Mouse (Mus musculus): ENCODE results near the gene 1110017D15Rik. TPM values are rescaled to one million over a fixed set of nuclear protein-coding genes. Genes with fewer than 3 reads are reported as not detected.

The 1110017D15Rik gene
- total and polyA plus RNA-seq, 3 experiments: 0.08 to 10.5 (median 0.22) TPM

DNA sequence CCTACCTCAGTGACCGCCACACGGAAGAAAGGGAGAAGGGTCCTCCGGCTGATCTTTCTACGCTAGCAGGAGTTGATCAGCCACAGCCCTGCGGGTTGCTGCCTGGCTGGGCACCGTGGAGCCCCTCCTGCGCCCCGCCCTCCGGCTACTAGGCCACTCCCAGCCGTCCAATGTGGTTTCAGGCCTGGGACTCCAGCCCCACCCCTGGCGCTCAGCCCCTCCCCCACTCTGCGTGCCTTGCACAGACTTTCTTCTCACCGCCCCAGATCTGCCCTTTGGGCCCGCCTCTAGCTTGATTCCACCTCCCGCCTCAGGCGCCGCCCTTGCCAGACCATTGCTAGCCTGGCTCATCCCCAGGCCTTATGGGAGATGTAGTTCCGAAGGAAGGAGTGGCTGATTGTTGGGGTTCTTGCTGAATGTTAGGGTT is 14.1 kb downstream of the 1110017D15Rik start, which contains the start of gene AI464131:
AI464131 (minus strand) TSS at position 91 of the 427 bp plus-strand sequence.
- peak; percentile 99 for DNase-seq (ENCODE audit: low spot score)
- Histone ChIP-seq H3K4me1 (ENCODE audit: insufficient read depth, low read depth, low read length) (peaks cover 57% of the 10 kb centered on the region), H3K27me3 (ENCODE audit: insufficient read depth, low read length) (peaks cover 12% of the 10 kb centered on the region), H3K9me3 (replicated peaks) (peaks cover 13% of the 10 kb centered on the region), H3K36me3 (replicated peaks) (peaks cover 31% of the 10 kb centered on the region), H3K4me3 (ENCODE audit: low read depth, low read length) (peak within 1 kb of the TSS; percentile 72)
- TF ChIP-seq TAL1 (conservative IDR thresholded peaks at IDR 0.05; ENCODE audit: low read depth, low read length) (no peak), GATA1 (IDR thresholded peaks at IDR 0.05; ENCODE audit: borderline replicate concordance, low read length) (no peak), GATA2 (IDR thresholded peaks at IDR 0.05; ENCODE audit: borderline replicate concordance, low read depth, low read length) (no peak)
- ATAC-seq (ENCODE audit: extremely low read depth, insufficient number of reproducible peaks, low FRiP score, poor library complexity, severe bottlenecking): peak; percentile 81

DNA sequence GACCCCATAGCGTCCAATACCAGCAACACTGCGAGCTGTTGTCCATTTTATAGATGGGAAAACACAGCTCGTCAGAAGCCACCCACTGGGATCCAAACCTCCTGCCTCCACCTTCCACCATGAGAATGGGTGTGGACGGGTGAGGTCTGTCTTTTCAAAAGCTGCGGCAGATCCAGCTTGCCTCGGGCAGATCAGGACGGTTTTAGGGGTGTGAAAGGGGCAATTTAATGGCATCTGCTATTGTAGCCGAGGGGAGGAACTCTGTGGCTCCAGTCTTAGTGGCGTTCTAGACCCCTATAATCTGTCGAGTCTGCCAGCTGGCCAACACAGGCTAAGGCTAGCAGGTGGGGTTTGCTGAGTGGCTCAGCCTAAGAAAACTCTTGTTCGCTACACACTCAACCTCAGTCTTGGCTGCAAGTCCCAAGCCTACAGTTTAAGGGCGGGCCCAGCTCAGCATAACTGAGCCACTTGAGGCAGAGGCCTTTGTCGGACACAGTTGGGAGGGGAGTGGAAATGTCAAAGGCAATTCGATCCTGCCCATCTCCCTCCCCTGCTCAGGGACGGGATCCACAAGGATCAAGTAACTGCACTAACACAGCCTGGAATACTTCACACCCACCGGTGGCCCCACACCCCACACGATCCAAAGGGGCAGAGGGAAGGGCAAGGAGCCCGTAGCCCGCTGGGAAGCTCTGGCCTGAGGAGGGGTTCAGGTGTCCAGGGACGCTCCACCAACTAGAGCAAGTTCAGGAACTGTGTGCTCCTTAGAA is 14.8 kb downstream of the 1110017D15Rik start:
- peak overlapping the region; percentile 72 for H3K4me3 ChIP-seq (ENCODE audit: low read depth, low read length)
- H3K4me1 ChIP-seq (ENCODE audit: insufficient read depth, low read depth, low read length): peaks cover 52% of the 10 kb centered on the region
- no peak for TF ChIP-seq GATA1 (IDR thresholded peaks at IDR 0.05; ENCODE audit: borderline replicate concordance, low read length)
- TF ChIP-seq GATA2 (IDR thresholded peaks at IDR 0.05; ENCODE audit: borderline replicate concordance, low read depth, low read length): no peak
- TF ChIP-seq POLR2AphosphoS5 (IDR thresholded peaks at IDR 0.05; ENCODE audit: insufficient replicate concordance, low read depth, low read length): no peak
- TF ChIP-seq CTCF (IDR thresholded peaks at IDR 0.05; ENCODE audit: low read depth, low read length): no peak
- no peak for TF ChIP-seq TAL1 (conservative IDR thresholded peaks at IDR 0.05; ENCODE audit: low read depth, low read length)
- peaks cover 38% of the 10 kb centered on the region for H3K36me3 ChIP-seq (replicated peaks)
- no peak for ATAC-seq (ENCODE audit: extremely low read depth, insufficient number of reproducible peaks, low FRiP score, poor library complexity, severe bottlenecking)
- peak; percentile 21 for DNase-seq (ENCODE audit: low spot score)
- H3K27me3 ChIP-seq (ENCODE audit: insufficient read depth, low read length): peaks cover 6% of the 10 kb centered on the region
- peaks cover 19% of the 10 kb centered on the region for H3K9me3 ChIP-seq (replicated peaks)

DNA sequence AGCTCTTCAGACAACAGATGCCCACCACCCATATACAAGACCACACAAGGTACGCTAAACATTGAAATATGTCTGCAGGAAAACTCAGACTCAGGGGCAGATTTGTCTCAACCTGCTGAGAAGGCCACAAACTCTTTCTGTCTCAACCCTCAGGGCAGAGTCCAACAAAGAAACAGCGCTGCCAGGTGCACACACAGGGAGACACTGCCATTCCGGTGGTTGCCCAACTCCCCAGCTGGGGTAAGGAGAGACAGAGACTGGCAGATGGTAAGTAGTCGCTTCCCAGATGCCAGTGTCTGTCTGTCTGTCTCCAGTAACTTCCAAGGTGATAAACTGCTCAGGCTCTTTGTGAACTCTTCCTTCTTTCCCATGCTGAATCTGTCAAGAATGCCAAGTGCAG is 16.3 kb downstream of the 1110017D15Rik start:
- DNase-seq (ENCODE audit: low spot score) (no peak), ATAC-seq (ENCODE audit: extremely low read depth, insufficient number of reproducible peaks, low FRiP score, poor library complexity, severe bottlenecking) (no peak)
- Histone ChIP-seq H3K4me1 (ENCODE audit: insufficient read depth, low read depth, low read length) (peaks cover 36% of the 10 kb centered on the region), H3K4me3 (ENCODE audit: low read depth, low read length) (no peak overlapping the region), H3K36me3 (replicated peaks) (peaks cover 53% of the 10 kb centered on the region), H3K27me3 (ENCODE audit: insufficient read depth, low read length) (peaks cover 2% of the 10 kb centered on the region; the same call in 1 of the 2 replicates), H3K9me3 (replicated peaks) (peaks cover 21% of the 10 kb centered on the region)
- TF ChIP-seq GATA2 (IDR thresholded peaks at IDR 0.05; ENCODE audit: borderline replicate concordance, low read depth, low read length): no peak
- no peak for TF ChIP-seq GATA1 (IDR thresholded peaks at IDR 0.05; ENCODE audit: borderline replicate concordance, low read length)
- TF ChIP-seq CTCF (IDR thresholded peaks at IDR 0.05; ENCODE audit: low read depth, low read length): no peak
- TF ChIP-seq POLR2AphosphoS5 (IDR thresholded peaks at IDR 0.05; ENCODE audit: insufficient replicate concordance, low read depth, low read length): no peak
- no peak for TF ChIP-seq TAL1 (conservative IDR thresholded peaks at IDR 0.05; ENCODE audit: low read depth, low read length)

DNA sequence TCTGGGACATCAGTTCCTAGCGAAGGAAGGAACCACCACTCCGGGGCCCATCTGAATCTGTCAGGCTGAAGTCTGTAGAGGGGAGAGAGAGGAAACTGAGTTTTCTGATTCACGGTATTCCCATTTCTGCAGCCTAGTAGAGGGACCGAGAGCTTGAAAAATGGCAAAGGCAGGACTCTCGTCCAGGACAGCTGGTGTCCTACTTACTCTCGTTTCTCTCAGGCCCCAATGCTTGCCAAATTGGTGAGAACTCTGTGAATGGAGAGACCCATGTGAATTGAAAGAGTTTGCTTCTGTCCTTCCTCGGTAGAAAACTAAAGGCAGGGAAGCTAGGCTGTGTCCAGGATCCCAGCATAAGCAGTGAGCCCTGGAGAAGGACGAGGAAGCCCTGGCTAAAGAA is 17.5 kb downstream of the 1110017D15Rik start:
- DNase-seq (ENCODE audit: low spot score) (no peak), ATAC-seq (ENCODE audit: extremely low read depth, insufficient number of reproducible peaks, low FRiP score, poor library complexity, severe bottlenecking) (no peak)
- Histone ChIP-seq H3K4me3 (ENCODE audit: low read depth, low read length) (no peak overlapping the region), H3K4me1 (ENCODE audit: insufficient read depth, low read depth, low read length) (peaks cover 30% of the 10 kb centered on the region), H3K36me3 (replicated peaks) (peaks cover 65% of the 10 kb centered on the region), H3K27me3 (ENCODE audit: insufficient read depth, low read length) (peaks cover 2% of the 10 kb centered on the region; the same call in 1 of the 2 replicates), H3K9me3 (replicated peaks) (peaks cover 21% of the 10 kb centered on the region)
- TF ChIP-seq POLR2AphosphoS5 (IDR thresholded peaks at IDR 0.05; ENCODE audit: insufficient replicate concordance, low read depth, low read length) (no peak), CTCF (IDR thresholded peaks at IDR 0.05; ENCODE audit: low read depth, low read length) (no peak), GATA2 (IDR thresholded peaks at IDR 0.05; ENCODE audit: borderline replicate concordance, low read depth, low read length) (no peak), GATA1 (IDR thresholded peaks at IDR 0.05; ENCODE audit: borderline replicate concordance, low read length) (no peak), TAL1 (conservative IDR thresholded peaks at IDR 0.05; ENCODE audit: low read depth, low read length) (no peak)

DNA sequence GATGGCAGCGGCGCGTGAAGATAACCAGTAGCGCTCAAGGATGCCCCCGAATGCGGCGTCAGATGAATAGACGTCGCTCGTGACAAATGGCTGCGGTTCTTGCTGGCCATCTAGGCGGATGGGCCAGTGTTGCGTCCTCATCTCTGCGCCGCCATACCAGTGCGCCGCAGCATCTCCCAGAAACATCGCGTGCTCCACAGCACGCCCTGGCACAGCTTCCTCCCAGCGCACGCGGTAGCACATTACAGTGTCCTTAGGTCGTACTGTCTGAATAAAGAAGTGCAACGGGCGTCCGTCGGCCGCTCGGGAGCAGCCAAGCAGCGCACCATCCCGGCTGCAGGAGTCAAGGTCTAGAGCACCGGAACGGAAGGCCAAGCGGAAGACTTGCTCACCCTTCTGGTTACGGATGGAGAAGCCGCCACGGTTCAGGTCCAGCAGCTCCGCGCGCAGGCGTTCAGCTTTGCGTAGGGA is 18.2 kb downstream of the 1110017D15Rik start:
- ATAC-seq (ENCODE audit: extremely low read depth, insufficient number of reproducible peaks, low FRiP score, poor library complexity, severe bottlenecking): no peak
- DNase-seq (ENCODE audit: low spot score): no peak
- no peak overlapping the region for H3K4me3 ChIP-seq (ENCODE audit: low read depth, low read length)
- H3K27me3 ChIP-seq (ENCODE audit: insufficient read depth, low read length): peaks cover 2% of the 10 kb centered on the region; the same call in 1 of the 2 replicates
- H3K4me1 ChIP-seq (ENCODE audit: insufficient read depth, low read depth, low read length): peaks cover 31% of the 10 kb centered on the region
- peaks cover 72% of the 10 kb centered on the region for H3K36me3 ChIP-seq (replicated peaks)
- peaks cover 21% of the 10 kb centered on the region for H3K9me3 ChIP-seq (replicated peaks)
- no peak for TF ChIP-seq TAL1 (conservative IDR thresholded peaks at IDR 0.05; ENCODE audit: low read depth, low read length)
- no peak for TF ChIP-seq CTCF (IDR thresholded peaks at IDR 0.05; ENCODE audit: low read depth, low read length)
- TF ChIP-seq GATA1 (IDR thresholded peaks at IDR 0.05; ENCODE audit: borderline replicate concordance, low read length): no peak
- no peak for TF ChIP-seq POLR2AphosphoS5 (IDR thresholded peaks at IDR 0.05; ENCODE audit: insufficient replicate concordance, low read depth, low read length)

DNA sequence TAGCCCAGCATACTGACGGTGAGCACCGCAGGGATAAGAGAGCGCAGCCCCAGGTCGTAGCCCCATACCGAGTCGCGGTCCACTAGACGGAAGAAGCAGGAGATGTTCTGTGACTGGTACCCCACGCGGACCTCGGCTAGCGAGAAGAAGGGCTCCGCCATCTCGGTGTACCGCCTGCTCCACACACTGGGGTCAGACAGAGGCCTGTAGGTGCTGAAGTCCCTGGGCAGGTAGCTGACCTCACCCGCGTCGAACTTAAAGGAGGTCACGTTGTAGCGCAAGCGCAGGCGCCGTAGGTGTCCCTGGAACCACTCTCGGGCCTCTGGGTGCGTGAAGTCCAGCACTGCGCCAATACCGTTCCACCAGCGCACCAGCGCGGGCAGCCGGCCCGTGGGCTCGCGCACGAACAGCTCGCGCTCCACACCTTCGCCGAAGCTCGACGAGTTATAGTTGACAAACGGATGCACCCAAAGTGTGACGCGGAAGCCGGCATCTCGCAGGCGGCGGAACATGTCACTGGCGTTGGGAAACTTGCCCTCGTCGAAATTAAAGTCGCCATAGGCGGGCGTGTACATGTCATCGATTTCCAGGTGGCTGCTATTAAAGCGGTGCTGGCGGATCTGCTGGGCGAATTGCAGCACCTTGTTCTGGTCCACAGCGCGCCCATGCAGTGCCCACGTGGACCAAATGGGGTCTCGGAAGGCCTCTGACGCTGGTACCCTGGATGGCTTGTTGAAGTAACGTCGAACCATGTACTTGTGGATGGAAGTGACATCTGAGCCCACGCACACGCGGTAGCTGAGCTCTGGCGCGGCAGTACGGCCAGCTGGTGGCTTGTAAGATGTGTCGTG is 18.9 kb downstream of the 1110017D15Rik start:
- Histone ChIP-seq H3K9me3 (replicated peaks) (peaks cover 21% of the 10 kb centered on the region), H3K27me3 (ENCODE audit: insufficient read depth, low read length) (peaks cover 2% of the 10 kb centered on the region; the same call in 1 of the 2 replicates), H3K4me1 (ENCODE audit: insufficient read depth, low read depth, low read length) (peaks cover 26% of the 10 kb centered on the region), H3K4me3 (ENCODE audit: low read depth, low read length) (peak overlapping the region; percentile 36; the same call in 1 of the 2 replicates), H3K36me3 (replicated peaks) (peaks cover 78% of the 10 kb centered on the region)
- DNase-seq (ENCODE audit: low spot score): no peak
- no peak for ATAC-seq (ENCODE audit: extremely low read depth, insufficient number of reproducible peaks, low FRiP score, poor library complexity, severe bottlenecking)
- TF ChIP-seq POLR2AphosphoS5 (IDR thresholded peaks at IDR 0.05; ENCODE audit: insufficient replicate concordance, low read depth, low read length) (no peak), TAL1 (conservative IDR thresholded peaks at IDR 0.05; ENCODE audit: low read depth, low read length) (no peak), GATA2 (IDR thresholded peaks at IDR 0.05; ENCODE audit: borderline replicate concordance, low read depth, low read length) (no peak), GATA1 (IDR thresholded peaks at IDR 0.05; ENCODE audit: borderline replicate concordance, low read length) (no peak), CTCF (IDR thresholded peaks at IDR 0.05; ENCODE audit: low read depth, low read length) (no peak)

All from G1E (cell line).